Mouse (Mus musculus) granulocyte monocyte progenitor cell, adult 5-6 weeks (primary cell): ENCODE data around the gene Zfp346. TPM values are rescaled to one million over a fixed set of nuclear protein-coding genes. Genes with fewer than 3 reads are reported as not detected.

Source experiments
- ATAC-seq: replicated peaks from 2 replicates; pipeline ENCODE4 v1.8.0; 2016; ENCODE audit warnings: mild to moderate bottlenecking, moderate TSS enrichment, inconsistent platforms; ENCODE audit not compliant: poor library complexity, severe bottlenecking
- total RNA-seq, 2 experiments: library from RNA; stranded (forward) in 1 of 2; stranded (reverse) in 1 of 2; fragments of 200-712, 200-1000 nt in 1 of 2; fragments of >200 nt in 1 of 2; fragmentation: Nextera tagmentation in 1 of 2; gene quantifications; 2 replicates each; pipeline ENCODE4 v1.2.3; 2014 to 2017

Zfp346 gene
- total RNA-seq, 2 experiments from 2014 or later, result 8.4 to 12.3 TPM

DNA sequence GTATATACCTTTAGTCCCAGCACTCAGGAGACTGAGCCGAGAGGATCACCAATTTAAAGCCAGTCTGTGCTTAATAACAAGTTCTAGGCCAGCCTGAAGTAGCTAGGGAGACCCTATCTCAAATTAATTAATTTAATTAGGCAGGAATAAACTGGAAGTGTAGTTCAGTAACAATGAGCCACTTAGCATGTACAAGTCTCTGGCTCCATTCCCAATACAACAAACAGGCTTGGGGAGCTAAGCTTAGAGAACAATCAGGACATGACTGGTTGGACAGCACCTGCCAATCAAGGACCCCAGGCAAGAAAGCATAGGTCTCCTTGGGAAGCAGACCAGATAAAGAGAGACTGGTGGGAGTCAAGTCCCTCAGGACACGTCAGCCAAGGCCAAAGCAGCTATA, 35.2 kb downstream of the Zfp346 start:
- ATAC-seq, result no peak

DNA sequence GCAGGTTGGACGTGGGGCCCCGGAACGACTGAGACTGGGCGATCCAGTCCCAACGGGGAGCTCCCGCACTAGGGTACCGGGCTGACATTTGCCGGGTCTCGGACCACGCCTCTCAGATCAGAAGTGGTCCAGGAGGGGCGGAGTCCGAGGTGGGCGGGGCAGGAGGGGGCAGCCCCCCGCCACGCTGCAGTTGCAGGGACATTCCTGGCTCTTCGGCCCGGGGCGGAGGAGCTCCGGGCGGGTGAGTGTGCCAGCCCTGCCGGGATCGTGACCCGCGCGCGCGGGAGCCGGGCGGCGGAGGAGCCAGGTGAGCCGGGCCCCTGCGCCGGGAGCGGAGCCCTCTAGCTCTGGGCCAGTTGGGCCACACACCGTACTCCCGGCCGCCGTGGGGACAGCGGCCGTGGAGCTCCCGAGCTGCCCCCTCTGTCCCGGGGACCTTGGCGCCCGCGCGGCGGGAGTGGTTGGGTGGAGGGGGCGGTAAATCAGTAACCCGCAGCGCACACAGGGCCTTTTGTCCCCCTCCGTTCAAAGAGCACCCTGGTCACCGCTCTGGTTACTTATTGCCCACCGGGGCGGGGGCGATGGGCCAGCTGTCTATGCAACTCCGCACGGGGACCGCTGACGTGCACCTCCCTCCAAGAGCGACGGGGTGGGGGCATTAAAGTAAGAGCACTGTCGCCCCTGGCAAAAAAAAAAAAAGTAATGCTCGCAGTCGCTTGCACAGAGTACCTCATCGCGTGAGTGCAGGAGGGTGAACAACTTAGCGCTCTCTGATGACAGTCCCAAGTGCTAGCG, 47.7 kb downstream of the Zfp346 start, which contains the start of gene Fgfr4:
TSS of gene Fgfr4 (plus strand) at position 20 of the 795 bp plus-strand sequence.
- ATAC-seq, result peak; percentile 35

DNA sequence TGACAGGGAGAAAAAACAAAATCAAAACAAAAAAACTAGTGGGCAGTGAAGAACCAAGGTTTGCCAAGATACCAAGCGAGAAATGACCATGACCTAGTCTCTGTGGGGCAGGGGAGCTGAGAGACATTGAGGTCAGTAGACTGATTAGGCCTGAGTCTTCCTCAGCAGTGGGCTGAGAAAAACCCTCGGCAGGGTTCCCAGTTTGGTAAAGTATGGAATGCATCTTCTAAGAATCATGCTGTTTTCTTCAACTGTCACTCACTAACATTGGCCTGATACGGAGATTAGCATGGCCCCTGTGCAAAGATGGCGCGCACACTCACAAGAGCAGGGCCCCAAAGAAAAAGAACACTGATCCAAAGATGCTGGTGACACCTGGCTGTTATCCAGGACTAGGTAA, 48.8 kb downstream of the Zfp346 start:
- ATAC-seq, result no peak

DNA sequence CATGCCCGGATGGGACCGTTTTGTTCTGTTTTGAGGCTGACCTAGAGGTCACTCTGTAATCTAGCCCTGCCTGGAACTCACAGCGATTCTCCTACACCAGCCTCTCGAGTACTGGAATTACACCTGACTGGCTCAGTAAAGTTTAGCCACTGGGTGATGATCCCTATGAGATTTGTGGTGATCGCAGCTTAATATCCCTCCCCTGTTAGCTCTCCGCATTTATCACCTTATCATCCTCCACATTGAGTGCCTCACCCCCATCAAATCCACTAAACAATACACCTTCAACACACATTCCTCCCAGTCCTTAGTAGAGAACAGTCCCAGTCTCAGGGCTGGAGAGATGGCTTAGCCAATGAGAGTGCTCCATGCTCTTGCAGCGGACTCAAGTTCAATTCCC, 57.3 kb downstream of the Zfp346 start:
- no peak for ATAC-seq

DNA sequence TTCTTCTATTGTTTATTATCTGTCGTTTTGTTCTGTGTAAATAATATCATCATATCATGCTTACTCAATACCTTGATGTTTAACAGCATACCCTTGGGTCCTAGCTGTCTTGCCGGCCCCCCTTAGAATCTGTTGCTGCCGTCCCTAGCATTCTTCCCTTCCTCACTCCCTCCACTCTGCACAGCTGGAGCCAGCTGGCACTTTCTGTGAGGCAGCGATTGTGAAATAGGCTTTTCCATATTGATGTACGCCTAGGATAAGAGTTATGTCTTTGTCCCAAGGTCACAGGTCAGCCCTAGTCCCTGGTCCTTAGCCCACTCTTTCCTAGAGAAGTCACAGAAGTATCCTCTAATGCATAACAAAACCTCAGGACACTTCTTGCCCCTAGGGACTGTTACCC, 58.4 kb downstream of the Zfp346 start:
- no peak for ATAC-seq

- ATAC-seq, result no peak
Measured at GRCm38 (mm10) chr13:55165831-55166339, 60.8 kb downstream of the Zfp346 start.

GRCm38 (mm10) chr13:55166806-55167725, 62.0 kb downstream of the Zfp346 start:
- ATAC-seq, result no peak

- ATAC-seq, result no peak
Measured at GRCm38 (mm10) chr13:55167798-55168197, 62.7 kb downstream of the Zfp346 start.

GRCm38 (mm10) chr13:55168255-55168654, 63.1 kb downstream of the Zfp346 start:
- no peak for ATAC-seq

GRCm38 (mm10) chr13:55168958-55169369, 63.9 kb downstream of the Zfp346 start:
- ATAC-seq, result no peak

DNA sequence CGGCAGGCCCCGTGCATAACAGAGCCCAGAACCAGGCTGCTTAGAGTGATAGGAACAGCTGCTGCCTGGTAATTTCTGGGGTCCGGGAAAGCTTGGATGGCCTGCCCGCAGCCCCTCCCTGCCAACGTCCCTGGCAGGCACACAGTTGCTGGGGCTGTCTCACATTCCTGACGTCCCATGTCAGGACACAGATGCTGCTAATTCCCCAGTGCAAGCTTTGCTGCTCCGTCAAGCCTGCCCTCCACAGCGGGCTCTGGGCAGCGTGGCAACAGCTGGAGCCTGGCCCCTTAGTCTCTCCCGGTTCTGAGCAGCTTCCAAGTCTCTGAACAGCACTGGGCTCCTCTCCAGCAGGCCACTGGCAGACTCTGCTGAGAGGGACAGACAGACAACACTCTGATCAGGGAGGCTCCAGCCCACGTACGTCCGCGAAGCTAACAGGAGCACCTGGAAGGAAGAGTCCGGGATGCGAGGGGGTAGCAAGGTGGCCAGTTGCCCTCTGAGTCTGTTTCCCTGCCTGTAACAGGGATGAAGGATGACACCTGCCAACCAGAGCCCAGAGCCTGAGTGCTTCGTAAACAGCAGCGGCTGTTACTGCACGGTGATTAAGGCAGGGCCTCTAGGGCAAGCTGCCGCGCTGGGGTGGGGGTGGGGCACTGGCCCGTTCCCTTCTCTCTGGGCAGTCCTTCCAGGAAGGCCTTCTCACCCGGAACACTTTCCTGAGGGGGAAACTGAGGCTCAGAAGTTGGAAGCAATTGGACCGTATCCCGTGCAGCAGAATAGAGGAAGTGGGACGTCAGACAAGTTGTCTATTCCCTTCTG, 66.6 kb downstream of the Zfp346 start:
- ATAC-seq, result 0 out of 2 replicates have a peak, but pooled peaks have one; percentile 12

DNA sequence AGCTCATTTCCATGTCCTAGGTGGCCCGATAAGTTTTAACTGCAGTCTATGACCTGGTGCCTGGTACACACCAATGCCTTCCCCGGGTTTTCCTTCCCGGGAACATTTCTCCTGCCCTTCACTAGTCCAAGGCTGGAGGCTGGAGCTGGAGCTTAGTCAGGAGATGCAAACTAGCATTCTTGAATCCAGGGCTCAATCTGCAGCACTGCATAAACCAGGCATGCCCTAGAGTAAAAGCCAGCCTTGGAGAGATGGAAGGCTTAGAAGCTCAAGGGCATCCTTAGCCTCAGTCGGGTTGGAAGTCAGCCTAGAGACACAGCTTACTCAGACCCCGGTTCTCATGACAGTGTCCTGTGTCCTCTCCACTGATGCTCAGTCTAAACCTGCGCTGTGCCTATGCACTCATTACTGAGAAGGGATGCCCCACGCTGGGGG, 67.2 kb downstream of the Zfp346 start:
- no peak for ATAC-seq

- no peak for ATAC-seq
Measured at GRCm38 (mm10) chr13:55174347-55174746, 69.2 kb downstream of the Zfp346 start.

DNA sequence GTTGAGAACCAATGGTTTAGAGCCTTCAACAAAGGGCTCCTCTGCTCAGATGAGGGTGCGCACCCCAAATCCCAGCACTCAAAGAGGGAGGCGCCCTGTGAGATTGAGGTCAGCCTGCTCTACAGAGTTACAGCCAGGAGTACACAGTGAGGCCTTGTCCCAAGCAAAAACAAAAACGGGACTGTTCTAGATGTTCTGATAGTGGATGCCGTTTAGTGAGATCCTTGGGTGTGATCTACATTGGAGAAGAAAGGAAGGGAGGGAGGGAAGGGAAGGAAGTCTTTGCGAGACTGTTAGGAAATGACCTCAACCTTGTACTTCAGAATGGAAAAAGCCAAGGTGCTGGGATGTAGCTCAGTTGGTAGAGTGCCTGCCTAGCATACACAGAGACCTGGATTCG, 71.2 kb downstream of the Zfp346 start:
- no peak for ATAC-seq

DNA sequence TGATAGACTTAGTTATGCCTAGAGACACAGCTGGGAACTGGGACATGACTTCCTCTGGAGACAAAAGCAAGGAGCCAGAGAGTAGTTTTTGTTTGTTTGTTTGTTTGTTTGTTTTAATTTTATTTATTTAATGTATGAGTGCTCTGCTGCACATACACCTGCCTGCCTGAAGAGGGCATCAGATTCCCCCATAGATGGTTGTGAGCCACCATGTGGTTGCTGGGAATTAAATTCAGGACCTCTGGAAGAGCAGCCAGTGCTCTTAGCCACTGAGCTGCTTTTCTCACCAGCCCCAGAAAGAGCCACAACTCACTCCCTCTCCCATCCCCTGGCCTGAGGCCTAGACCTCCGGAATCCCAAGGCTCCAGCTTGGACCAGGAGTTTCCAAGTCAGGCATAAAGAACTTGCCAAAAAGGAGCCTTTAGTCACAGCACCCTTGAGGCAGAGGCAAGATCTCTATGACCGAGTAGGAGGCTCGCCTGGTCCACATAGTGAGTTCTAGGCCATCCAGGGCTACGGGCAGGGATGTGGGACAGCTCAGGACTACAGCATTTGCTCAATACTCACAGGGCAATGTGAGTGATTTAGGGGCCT, 72.9 kb downstream of the Zfp346 start:
- ATAC-seq, result no peak

DNA sequence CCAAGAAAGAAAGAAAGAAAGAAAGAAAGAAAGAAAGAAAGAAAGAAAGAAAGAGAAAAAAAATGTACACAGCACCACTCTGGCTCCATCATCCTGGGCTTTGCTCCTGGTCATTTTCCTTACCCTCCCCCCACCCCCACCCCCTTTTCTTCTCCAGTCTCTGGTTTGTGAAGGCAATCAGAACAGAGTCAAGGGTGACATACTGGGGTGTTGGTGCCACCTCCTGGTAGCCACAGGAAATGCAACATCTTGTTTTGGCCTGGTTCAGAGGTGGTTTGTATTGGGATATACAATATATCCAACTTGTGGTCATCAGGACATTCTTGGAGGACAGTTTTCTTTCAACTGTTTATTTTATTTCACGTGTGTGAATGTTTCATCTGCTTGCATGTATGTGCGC, 73.4 kb downstream of the Zfp346 start:
- peak; percentile 53 for ATAC-seq

GRCm38 (mm10) chr13:55179591-55179990, 74.5 kb downstream of the Zfp346 start:
- ATAC-seq, result no peak

- ATAC-seq, result no peak
Measured at GRCm38 (mm10) chr13:55181786-55182172, 76.7 kb downstream of the Zfp346 start.

- peak; percentile 92 for ATAC-seq
Measured at GRCm38 (mm10) chr13:55182173-55182894, 77.2 kb downstream of the Zfp346 start.
